Mouse (Mus musculus) central nervous system, embryonic 14 days (tissue): Measurements from ENCODE around the gene Zfp688. TPM values are rescaled to one million over a fixed set of nuclear protein-coding genes. Genes with fewer than 3 reads are reported as not detected.

Experiments used
- polyA plus RNA-seq: library from polyadenylated mRNA; depleted of rRNA; stranded (reverse); fragments of >200 nt; gene quantifications from 2 replicates; pipeline ENCODE4 v1.2.3, GENCODE M21; 2012; rRNA removed

Gene Zfp688
- 20.0 and 22.1 TPM in 2 replicates for polyA plus RNA-seq

GRCm38 (mm10) chr7:127421388-127422191 lies at the start of gene Zfp688:
Gene Zfp688 (minus strand): TSS chr7:127422068.

GRCm38 (mm10) chr7:127459311-127459710 lies 37.4 kb upstream of the Zfp688 start, which contains the start of gene Prr14:
Gene Prr14 (plus strand): TSS chr7:127459611.

GRCm38 (mm10) chr7:127448521-127449300 lies 26.8 kb upstream of the Zfp688 start, which contains the start of gene Zfp689:
Gene Zfp689 (minus strand): TSS chr7:127449158.

GRCm38 (mm10) chr7:127406002-127406987 lies 15.6 kb downstream of the Zfp688 start, which contains the start of gene Zfp764:
Gene Zfp764 (minus strand): TSS chr7:127406822.

GRCm38 (mm10) chr7:127393157-127393943 lies 28.5 kb downstream of the Zfp688 start, which contains the start of gene E430018J23Rik:
Gene E430018J23Rik (minus strand): TSS chr7:127393629.

GRCm38 (mm10) chr7:127386641-127387392 lies 35.1 kb downstream of the Zfp688 start, which contains the start of gene 9130019O22Rik:
Gene 9130019O22Rik (minus strand): TSS chr7:127387166.

GRCm38 (mm10) chr7:127375271-127376245 lies 46.3 kb downstream of the Zfp688 start, which contains the start of gene Zfp747:
Gene Zfp747 (minus strand): TSS chr7:127376050.

Other genes starting within 250 kb of the Zfp688 start
- gene Cd2bp2, start 226.0 kb downstream of the Zfp688 start, polyA plus RNA-seq: 139 and 140 TPM in 2 replicates
- 55.6 and 59.0 TPM in 2 replicates for gene Tbc1d10b, start 213.6 kb downstream of the Zfp688 start, polyA plus RNA-seq
- 4.0 and 196 TPM in 2 replicates for gene Mylpf, start 213.2 kb downstream of the Zfp688 start, polyA plus RNA-seq
- gene Zfp553, start 189.0 kb downstream of the Zfp688 start, polyA plus RNA-seq: 30.7 and 37.3 TPM in 2 replicates
- 28.1 and 35.9 TPM in 2 replicates for gene Sept1, start 188.9 kb downstream of the Zfp688 start, polyA plus RNA-seq
- 84.0 and 85.7 TPM in 2 replicates for gene Zfp771, start 177.8 kb downstream of the Zfp688 start, polyA plus RNA-seq
- gene Dctpp1, start 161.4 kb downstream of the Zfp688 start, polyA plus RNA-seq: 95.6 and 105 TPM in 2 replicates
- gene Sephs2, start 148.0 kb downstream of the Zfp688 start, polyA plus RNA-seq: 22.5 and 23.0 TPM in 2 replicates
- gene Itgal, start 125.8 kb downstream of the Zfp688 start, polyA plus RNA-seq: 0.61 and 0.95 TPM in 2 replicates
- 38.6 and 41.2 TPM in 2 replicates for gene Zfp768, start 76.5 kb downstream of the Zfp688 start, polyA plus RNA-seq
- 7.0 and 7.4 TPM in 2 replicates for gene Zfp747, start 46.0 kb downstream of the Zfp688 start, polyA plus RNA-seq
- 3.7 and 3.8 TPM in 2 replicates for gene 9130019O22Rik, start 34.9 kb downstream of the Zfp688 start, polyA plus RNA-seq
- 7.4 and 7.5 TPM in 2 replicates for gene E430018J23Rik, start 28.4 kb downstream of the Zfp688 start, polyA plus RNA-seq
- gene Zfp764, start 15.2 kb downstream of the Zfp688 start, polyA plus RNA-seq: 4.1 and 4.9 TPM in 2 replicates
- 12.3 and 12.5 TPM in 2 replicates for gene Zfp689, start 27.1 kb upstream of the Zfp688 start, polyA plus RNA-seq
- 86.3 and 89.4 TPM in 2 replicates for gene Prr14, start 37.5 kb upstream of the Zfp688 start, polyA plus RNA-seq
- 28.5 and 42.4 TPM in 2 replicates for gene Fbrs, start 57.1 kb upstream of the Zfp688 start, polyA plus RNA-seq
- gene Srcap, start 89.9 kb upstream of the Zfp688 start, polyA plus RNA-seq: 20.8 and 25.3 TPM in 2 replicates
- 17.6 and 18.6 TPM in 2 replicates for gene Gm42715, start 97.5 kb upstream of the Zfp688 start, polyA plus RNA-seq
- gene Tmem265, start 139.3 kb upstream of the Zfp688 start, polyA plus RNA-seq: 0.36 and 2.0 TPM in 2 replicates
- gene Phkg2, start 151.3 kb upstream of the Zfp688 start, polyA plus RNA-seq: 117 and 121 TPM in 2 replicates
- gene Ccdc189, start 166.5 kb upstream of the Zfp688 start, polyA plus RNA-seq: 12.9 and 13.4 TPM in 2 replicates
- gene Rnf40, start 166.7 kb upstream of the Zfp688 start, polyA plus RNA-seq: 56.5 and 57.7 TPM in 2 replicates
- gene Zfp629, start 193.7 kb upstream of the Zfp688 start, polyA plus RNA-seq: 39.2 and 42.5 TPM in 2 replicates